Mouse (Mus musculus): Measurements from ENCODE around the gene Fli1. TPM values are rescaled to one million over a fixed set of nuclear protein-coding genes. Genes with fewer than 3 reads are reported as not detected.

Gene Fli1
- polyA plus RNA-seq, 1 experiment from 2014 or later = 7.9 TPM

- Histone ChIP-seq H3K27me3 (replicated peaks) (peaks cover 26% of the 10 kb centered on the region), H3K36me3 (no peaks in the 10 kb centered on the region), H3K9me3 (replicated peaks) (no peaks in the 10 kb centered on the region), H3K4me2 (no peak overlapping the region), H3K9ac (replicated peaks) (no peak overlapping the region), H3K27ac (replicated peaks) (no peak overlapping the region), H3K4me1 (peaks cover 6% of the 10 kb centered on the region), H3K4me3 (replicated peaks) (no peak overlapping the region)
- no peak for ATAC-seq (ENCODE audit: low FRiP score)
- 72% methylated on average over 2 of the region's 2 CpGs for WGBS
These were observed 7.3 kb downstream of the Fli1 start for GRCm38 (mm10) chr9:32535201-32535955.

- Histone ChIP-seq H3K36me3 (no peaks in the 10 kb centered on the region), H3K27me3 (replicated peaks) (peaks cover 17% of the 10 kb centered on the region), H3K9ac (replicated peaks) (no peak overlapping the region), H3K4me3 (replicated peaks) (no peak overlapping the region), H3K9me3 (replicated peaks) (no peaks in the 10 kb centered on the region), H3K4me2 (no peak overlapping the region), H3K4me1 (no peaks in the 10 kb centered on the region), H3K27ac (replicated peaks) (no peak overlapping the region)
- ATAC-seq (ENCODE audit: low FRiP score) = no peak
- WGBS = 87% methylated on average over 11 of the region's 11 CpGs
These were observed 8.5 kb downstream of the Fli1 start for GRCm38 (mm10) chr9:32534025-32534615.

GRCm38 (mm10) chr9:32531588-32531987, 11.1 kb downstream of the Fli1 start:
- H3K36me3 ChIP-seq = no peaks in the 10 kb centered on the region
- H3K4me1 ChIP-seq = no peaks in the 10 kb centered on the region
- H3K4me2 ChIP-seq = no peak overlapping the region
- H3K4me3 ChIP-seq (replicated peaks) = no peak overlapping the region
- H3K9ac ChIP-seq (replicated peaks) = no peak overlapping the region
- 88% methylated on average over 4 of the region's 4 CpGs for WGBS
- no peak overlapping the region for H3K27ac ChIP-seq (replicated peaks)
- H3K9me3 ChIP-seq (replicated peaks) = no peaks in the 10 kb centered on the region
- no peak for ATAC-seq (ENCODE audit: low FRiP score)
- H3K27me3 ChIP-seq (replicated peaks) = no peaks in the 10 kb centered on the region

- no peak for ATAC-seq (ENCODE audit: low FRiP score)
- Histone ChIP-seq H3K9me3 (replicated peaks) (no peaks in the 10 kb centered on the region), H3K27me3 (replicated peaks) (no peaks in the 10 kb centered on the region), H3K9ac (replicated peaks) (no peak overlapping the region), H3K4me1 (no peaks in the 10 kb centered on the region), H3K36me3 (no peaks in the 10 kb centered on the region), H3K27ac (replicated peaks) (no peak overlapping the region), H3K4me3 (replicated peaks) (no peak overlapping the region), H3K4me2 (no peak overlapping the region)
- 80% methylated on average over 1 of the region's 1 CpGs for WGBS
These were observed 11.7 kb downstream of the Fli1 start for GRCm38 (mm10) chr9:32530975-32531374.

- no peaks in the 10 kb centered on the region for H3K36me3 ChIP-seq
- no peak overlapping the region for H3K27ac ChIP-seq (replicated peaks)
- H3K4me3 ChIP-seq (replicated peaks) = no peak overlapping the region
- H3K4me1 ChIP-seq = no peaks in the 10 kb centered on the region
- WGBS = 64% methylated on average over 5 of the region's 5 CpGs
- H3K9me3 ChIP-seq (replicated peaks) = no peaks in the 10 kb centered on the region
- no peak for ATAC-seq (ENCODE audit: low FRiP score)
- no peaks in the 10 kb centered on the region for H3K27me3 ChIP-seq (replicated peaks)
- H3K4me2 ChIP-seq = no peak overlapping the region
- H3K9ac ChIP-seq (replicated peaks) = no peak overlapping the region
These were observed 12.5 kb downstream of the Fli1 start for GRCm38 (mm10) chr9:32530188-32530587.

- H3K27me3 ChIP-seq (replicated peaks) = no peaks in the 10 kb centered on the region
- no peak overlapping the region for H3K4me3 ChIP-seq (replicated peaks)
- 84% methylated on average over 5 of the region's 5 CpGs for WGBS
- no peak overlapping the region for H3K4me2 ChIP-seq
- H3K4me1 ChIP-seq = no peaks in the 10 kb centered on the region
- no peak overlapping the region for H3K27ac ChIP-seq (replicated peaks)
- ATAC-seq (ENCODE audit: low FRiP score) = no peak
- no peak overlapping the region for H3K9ac ChIP-seq (replicated peaks)
- no peaks in the 10 kb centered on the region for H3K9me3 ChIP-seq (replicated peaks)
- no peaks in the 10 kb centered on the region for H3K36me3 ChIP-seq
These were observed 13.1 kb downstream of the Fli1 start for GRCm38 (mm10) chr9:32529594-32529993.

- 95% methylated on average over 7 of the region's 7 CpGs for WGBS
- Histone ChIP-seq H3K27ac (replicated peaks) (no peak overlapping the region), H3K4me1 (no peaks in the 10 kb centered on the region), H3K9me3 (replicated peaks) (no peaks in the 10 kb centered on the region), H3K4me2 (no peak overlapping the region), H3K36me3 (no peaks in the 10 kb centered on the region), H3K4me3 (replicated peaks) (no peak overlapping the region), H3K27me3 (replicated peaks) (no peaks in the 10 kb centered on the region), H3K9ac (replicated peaks) (no peak overlapping the region)
- no peak for ATAC-seq (ENCODE audit: low FRiP score)
These were observed 15.3 kb downstream of the Fli1 start for GRCm38 (mm10) chr9:32527329-32527728.

GRCm38 (mm10) chr9:32525787-32526186, 16.9 kb downstream of the Fli1 start:
- Histone ChIP-seq H3K4me1 (no peaks in the 10 kb centered on the region), H3K4me3 (replicated peaks) (no peak overlapping the region), H3K4me2 (no peak overlapping the region), H3K27ac (replicated peaks) (no peak overlapping the region), H3K9ac (replicated peaks) (no peak overlapping the region), H3K27me3 (replicated peaks) (no peaks in the 10 kb centered on the region), H3K9me3 (replicated peaks) (no peaks in the 10 kb centered on the region), H3K36me3 (no peaks in the 10 kb centered on the region)
- 77% methylated on average over 5 of the region's 5 CpGs for WGBS
- no peak for ATAC-seq (ENCODE audit: low FRiP score)

GRCm38 (mm10) chr9:32522536-32523245, 20.0 kb downstream of the Fli1 start:
- ATAC-seq (ENCODE audit: low FRiP score) = no peak
- Histone ChIP-seq H3K4me1 (no peaks in the 10 kb centered on the region), H3K4me2 (no peak overlapping the region), H3K36me3 (no peaks in the 10 kb centered on the region), H3K4me3 (replicated peaks) (no peak overlapping the region), H3K9ac (replicated peaks) (no peak overlapping the region), H3K27me3 (replicated peaks) (no peaks in the 10 kb centered on the region), H3K27ac (replicated peaks) (no peak overlapping the region), H3K9me3 (replicated peaks) (no peaks in the 10 kb centered on the region)
- 57% methylated on average over 2 of the region's 2 CpGs for WGBS

- Histone ChIP-seq H3K4me3 (replicated peaks) (no peak overlapping the region), H3K9ac (replicated peaks) (no peak overlapping the region), H3K4me1 (no peaks in the 10 kb centered on the region), H3K27me3 (replicated peaks) (no peaks in the 10 kb centered on the region), H3K9me3 (replicated peaks) (no peaks in the 10 kb centered on the region), H3K4me2 (no peak overlapping the region), H3K36me3 (no peaks in the 10 kb centered on the region), H3K27ac (replicated peaks) (no peak overlapping the region)
- WGBS = 85% methylated on average over 3 of the region's 3 CpGs
- ATAC-seq (ENCODE audit: low FRiP score) = no peak
These were observed 21.3 kb downstream of the Fli1 start for GRCm38 (mm10) chr9:32521331-32521730.

GRCm38 (mm10) chr9:32520821-32521220, 21.8 kb downstream of the Fli1 start:
- Histone ChIP-seq H3K27me3 (replicated peaks) (no peaks in the 10 kb centered on the region), H3K9me3 (replicated peaks) (no peaks in the 10 kb centered on the region), H3K9ac (replicated peaks) (no peak overlapping the region), H3K27ac (replicated peaks) (no peak overlapping the region), H3K4me3 (replicated peaks) (no peak overlapping the region), H3K4me1 (no peaks in the 10 kb centered on the region), H3K36me3 (no peaks in the 10 kb centered on the region), H3K4me2 (no peak overlapping the region)
- 82% methylated on average over 6 of the region's 6 CpGs for WGBS
- no peak for ATAC-seq (ENCODE audit: low FRiP score)

All from neural tube, embryonic 15.5 days (tissue).